In genomic region chr7:112919845-112920244, GRCm38 (mm10) we compare ENCODE assay signal across 8 mouse cellular contexts. TPM values are rescaled to one million over a fixed set of nuclear protein-coding genes. Genes with fewer than 3 reads are reported as not detected.
DNase-seq lines count a peak whose midpoint lies in the region; ATAC-seq lines count a peak whose summit lies in the region.

No protein-coding gene starts in this region.

- H3K9me3 ChIP-seq in midbrain, embryonic 10.5 days (replicated peaks): no peaks in the 10 kb centered on the region
- no peaks in the 10 kb centered on the region for H3K9me3 ChIP-seq in midbrain, embryonic 16.5 days (replicated peaks; ENCODE audit: control insufficient read depth, low read length, poor library complexity, severe bottlenecking)

- no peak overlapping the region for H3K27ac ChIP-seq in midbrain, embryonic 10.5 days (replicated peaks)
- no peak overlapping the region for H3K27ac ChIP-seq in midbrain, embryonic 16.5 days (ENCODE audit: low read length)

- peak; percentile 51 for DNase-seq in midbrain, embryonic 10.5 days (ENCODE audit: low spot score)
- peak; percentile 54 to 83 for DNase-seq in adrenal gland, adult (ENCODE audit: inconsistent age in 2 of 2, low spot score in 1 of 2)
- DNase-seq in heart, postnatal 10 days: peak; percentile 58 to 76
- DNase-seq in left cerebral cortex, postnatal 25 days (ENCODE audit: low spot score in 2 of 2): peak; percentile 61 to 69
- DNase-seq in ovary, postnatal 36 days (ENCODE audit: low spot score): peak; percentile 48

- intact Hi-C loops in heart, postnatal 10 days (cut with DNase I): loop anchor here (1.0 to 5.0 kb wide), 4 partner anchors 212 to 543 kb away; no protein-coding TSS in a partner anchor
- intact Hi-C loops in left cerebral cortex, postnatal 25 days (cut with DNase I): loop anchor here (1.0 to 5.0 kb wide), 3 partner anchors 212 to 392 kb away; no protein-coding TSS in a partner anchor

- 3% methylated on average over 4 of the region's 4 CpGs for WGBS in midbrain, embryonic 10.5 days
- WGBS in midbrain, embryonic 16.5 days: 0% methylated on average over 4 of the region's 4 CpGs

- H3K36me3 ChIP-seq in midbrain, embryonic 10.5 days: no peaks in the 10 kb centered on the region
- H3K36me3 ChIP-seq in midbrain, embryonic 16.5 days (ENCODE audit: control insufficient read depth, insufficient read depth, low read length): no peaks in the 10 kb centered on the region

- H3K9ac ChIP-seq in midbrain, embryonic 16.5 days (ENCODE audit: low read depth, low read length): no peak overlapping the region

- ATAC-seq in midbrain, embryonic 16.5 days: no peak
- peak; percentile 45; the same call in 1 of the 2 replicates for ATAC-seq in common myeloid progenitor, adult 5-6 weeks (replicated peaks; ENCODE audit: low read depth, poor library complexity, severe bottlenecking)
- ATAC-seq in erythroid progenitor cell, adult 5-6 weeks (replicated peaks; ENCODE audit: low FRiP score, poor library complexity, severe bottlenecking): no peak

- H3K4me3 ChIP-seq in midbrain, embryonic 10.5 days: no peak overlapping the region
- H3K4me3 ChIP-seq in midbrain, embryonic 16.5 days (ENCODE audit: low read depth, low read length): no peak overlapping the region

- H3K4me2 ChIP-seq in midbrain, embryonic 16.5 days (ENCODE audit: low read length): no peak overlapping the region

- peaks cover 56% of the 10 kb centered on the region for H3K4me1 ChIP-seq in midbrain, embryonic 10.5 days
- H3K4me1 ChIP-seq in midbrain, embryonic 16.5 days (ENCODE audit: control insufficient read depth, insufficient read depth, low read length): peaks cover 7% of the 10 kb centered on the region; the same call in 1 of the 2 replicates

- peaks cover 5% of the 10 kb centered on the region; the same call in 1 of the 2 replicates for H3K27me3 ChIP-seq in midbrain, embryonic 10.5 days (ENCODE audit: low read depth, poor library complexity, severe bottlenecking)
- H3K27me3 ChIP-seq in midbrain, embryonic 16.5 days (ENCODE audit: control insufficient read depth, insufficient read depth, low read depth, low read length): no peaks in the 10 kb centered on the region

RNA-seq across cellular contexts. Expression of gene Rassf10, which starts 33.9 kb away (rescaled TPM):
- polyA plus RNA-seq in midbrain, embryonic 10.5 days (2016; fragmentation: Nextera tagmentation; extraction: Ambion mirVana): 0.22 and 0.27 TPM in 2 replicates
- 2.7 and 4.2 TPM in 2 replicates for polyA plus RNA-seq in midbrain, embryonic 16.5 days (2015; fragmentation: Nextera tagmentation; extraction: Ambion mirVana)
- not detected in 2 replicates for total RNA-seq in common myeloid progenitor, adult 5-6 weeks (2017)
- total RNA-seq in heart, postnatal 10 days (2021): 1 to 10 TPM; 2.4 to 2.6 TPM
- 1 to 10 TPM; 1.3 to 1.6 TPM for total RNA-seq in left cerebral cortex, postnatal 25 days (2021)
- not detected in 2 replicates for total RNA-seq in erythroid progenitor cell, adult 5-6 weeks (2015; ENCODE audit: low replicate concordance)
- total RNA-seq in erythroid progenitor cell, adult 5-6 weeks (2017; ENCODE audit: low replicate concordance): not detected in 2 replicates
